Mouse (Mus musculus) olfactory bulb, adult 2 months (tissue): ENCODE measurements around the gene Rhot2.

Experiments used
- CTCF ChIP-seq: fragments of 200-500 bp; IDR thresholded peaks from 2 replicates; pipeline ENCODE4 v1.5.1; 2012; ENCODE audit warnings: low read depth, mild to moderate bottlenecking, low read length, moderate library complexity; ENCODE audit not compliant: insufficient read depth
- POLR2A ChIP-seq: fragments of 200-500 bp; IDR thresholded peaks from 2 replicates; pipeline ENCODE4 v1.6.1; 2012; ENCODE audit warnings: mild to moderate bottlenecking, low read depth, low read length, moderate library complexity; ENCODE audit not compliant: insufficient read depth

GRCm38 (mm10) chr17:25893975-25894617 lies 49.4 kb upstream of the Rhot2 start:
- TF ChIP-seq CTCF = peak; percentile 64
- TF ChIP-seq POLR2A = no peak
